Mouse (Mus musculus) heart, embryonic 16.5 days (tissue): ENCODE data around the gene Tlr12. TPM values are rescaled to one million over a fixed set of nuclear protein-coding genes. Genes with fewer than 3 reads are reported as not detected.
A peak's percentile ranks its signal among the peaks of the same experiment; 100 is the strongest.

Experiments
- ATAC-seq: fragments of 200-750 bp; cut with Nextera tagmentation; replicated peaks from 2 replicates; pipeline ENCODE4 v1.8.0; 2017; ENCODE audit warnings: moderate number of reproducible peaks; ENCODE audit not compliant: insufficient read depth, low FRiP score; ENCODE audit errors: extremely low read depth
- H3K27ac ChIP-seq: fragments of 300-500 bp; sonication (generic); 2 replicates; pipeline ENCODE4 v1.5.1; 2014; ENCODE audit warnings: mild to moderate bottlenecking, low read length, control low read depth, moderate library complexity
- H3K27me3 ChIP-seq: fragments of 300-500 bp; sonication (generic); 2 replicates; pipeline ENCODE4 v1.6.1; 2014; ENCODE audit warnings: low read length, mixed read lengths; ENCODE audit not compliant: control insufficient read depth, insufficient read depth
- H3K36me3 ChIP-seq: fragments of 300-500 bp; sonication (generic); 2 replicates; pipeline ENCODE4 v1.6.1; 2014; ENCODE audit not compliant: control insufficient read depth, insufficient read depth
- H3K4me1 ChIP-seq: fragments of 300-500 bp; sonication (generic); 2 replicates; pipeline ENCODE4 v1.6.1; 2014; ENCODE audit warnings: low read length, mixed read lengths; ENCODE audit not compliant: control insufficient read depth, insufficient read depth
- H3K4me2 ChIP-seq: fragments of 300-500 bp; sonication (generic); 2 replicates; pipeline ENCODE4 v1.6.1; 2014; ENCODE audit warnings: low read depth, mild to moderate bottlenecking, control low read depth, low read length
- H3K4me3 ChIP-seq: fragments of 300-500 bp; sonication (generic); 2 replicates; pipeline ENCODE4 v1.5.1; 2014; ENCODE audit warnings: mild to moderate bottlenecking, control low read depth, low read length
- H3K9ac ChIP-seq: fragments of 300-500 bp; sonication (generic); 2 replicates; pipeline ENCODE4 v1.6.1; 2014; ENCODE audit warnings: low read length, control low read depth
- H3K9me3 ChIP-seq: fragments of 300-500 bp; sonication (generic); replicated peaks from 2 replicates; pipeline ENCODE4 v1.6.1; 2016; ENCODE audit warnings: low read length; ENCODE audit not compliant: control insufficient read depth
- WGBS: fragments of 180-500 bp; shearing (Covaris S2); extraction: QIAGEN DNeasy Blood & Tissue Kit; methylation state at CpG from one replicate; pipeline ENCODE4 v1.1.7; 2014; 5-methylcytosine and 5-hydroxymethylcytosine counted together
- polyA plus RNA-seq: library from polyadenylated mRNA; unstranded; fragments of >200 nt; fragmentation: Nextera tagmentation; extraction: Ambion mirVana; gene quantifications from 2 replicates; pipeline ENCODE4 v1.2.1, GENCODE M21; 2015

Tlr12 gene
- polyA plus RNA-seq, 1 experiment from 2014 or later: 0.80 TPM

- Histone ChIP-seq H3K4me3 (peak overlapping the region; percentile 74; the same call in 1 of the 2 replicates), H3K27me3 (peaks cover under 1% of the 10 kb centered on the region; the same call in 1 of the 2 replicates), H3K9me3 (no peaks in the 10 kb centered on the region), H3K27ac (0 out of 2 replicates have a peak overlapping the region, but pooled peaks have one; percentile 12), H3K36me3 (no peaks in the 10 kb centered on the region), H3K4me1 (peaks cover 10% of the 10 kb centered on the region), H3K9ac (no peak overlapping the region; the same call in 1 of the 2 replicates), H3K4me2 (peak overlapping the region; percentile 81)
- 22% methylated on average over 10 of the region's 10 CpGs for WGBS
- ATAC-seq: no peak
Observed at GRCm38 (mm10) chr4:128610706-128611105, 7.7 kb downstream of the Tlr12 start.

- ATAC-seq: peak; percentile 98
- H3K4me1 ChIP-seq: peaks cover 10% of the 10 kb centered on the region
- peak within 1 kb of the TSS; percentile 74 for H3K4me3 ChIP-seq
- H3K4me2 ChIP-seq: peak within 1 kb of the TSS; percentile 81
- peak within 1 kb of the TSS; percentile 76 for H3K9ac ChIP-seq
- no peaks in the 10 kb centered on the region for H3K27me3 ChIP-seq
- H3K27ac ChIP-seq: 0 out of 2 replicates have a peak within 1 kb of the TSS, but pooled peaks have one; percentile 19
- no peaks in the 10 kb centered on the region for H3K36me3 ChIP-seq
- WGBS: under 1% methylated on average over 24 of the region's 24 CpGs
- H3K9me3 ChIP-seq: no peaks in the 10 kb centered on the region
Observed at GRCm38 (mm10) chr4:128609925-128610402, 8.5 kb downstream of the Tlr12 start, which contains the start of gene Zscan20. Gene Zscan20, minus strand, starts transcription at chr4:128610098.

DNA sequence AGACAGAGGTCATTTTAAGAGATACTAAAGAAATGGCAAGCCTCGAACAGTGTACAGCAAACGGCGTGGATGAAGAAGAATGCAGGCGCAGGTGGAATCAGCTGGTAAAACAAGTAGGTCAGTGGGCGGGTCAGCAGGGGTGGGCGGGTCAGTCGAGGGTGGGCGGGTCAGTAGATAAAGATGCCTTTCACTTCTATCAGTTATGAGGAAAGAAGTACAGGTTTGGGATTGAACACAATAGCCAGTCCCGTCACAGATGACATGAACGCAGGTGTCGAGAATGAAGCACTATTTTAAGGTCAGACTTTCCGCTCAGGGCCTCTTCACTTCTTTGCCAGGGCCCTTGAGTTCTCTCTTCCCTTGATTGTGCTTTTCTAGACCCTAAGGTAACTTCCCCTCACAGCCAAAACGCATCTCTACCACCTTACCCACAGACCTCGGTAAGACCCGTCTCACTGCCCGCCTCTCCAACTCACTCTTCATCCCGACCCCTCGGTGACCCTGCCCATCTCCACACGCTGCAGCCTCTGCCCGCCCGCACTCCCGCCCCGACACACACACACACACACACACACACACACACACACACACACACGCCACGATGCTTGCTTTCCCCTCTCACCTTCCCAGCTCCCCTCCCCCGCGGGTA is 9.0 kb downstream of the Tlr12 start:
- Histone ChIP-seq H3K4me2 (peak overlapping the region; percentile 81), H3K4me3 (peak overlapping the region; percentile 74), H3K36me3 (no peaks in the 10 kb centered on the region), H3K27me3 (no peaks in the 10 kb centered on the region), H3K9me3 (no peaks in the 10 kb centered on the region), H3K4me1 (peaks cover 10% of the 10 kb centered on the region), H3K9ac (peak overlapping the region; percentile 76), H3K27ac (0 out of 2 replicates have a peak overlapping the region, but pooled peaks have one; percentile 19)
- no peak; the same call in 1 of the 2 replicates for ATAC-seq
- 8% methylated on average over 25 of the region's 27 CpGs for WGBS

- Histone ChIP-seq H3K4me1 (peaks cover 10% of the 10 kb centered on the region), H3K9ac (no peak overlapping the region), H3K27ac (no peak overlapping the region), H3K9me3 (no peaks in the 10 kb centered on the region), H3K36me3 (peaks cover 3% of the 10 kb centered on the region; the same call in 1 of the 2 replicates), H3K4me2 (0 out of 2 replicates have a peak overlapping the region, but pooled peaks have one; percentile 1), H3K4me3 (no peak overlapping the region), H3K27me3 (no peaks in the 10 kb centered on the region)
- 73% methylated on average over 11 of the region's 11 CpGs for WGBS
- no peak for ATAC-seq
Observed at GRCm38 (mm10) chr4:128607661-128608060, 10.8 kb downstream of the Tlr12 start.

DNA sequence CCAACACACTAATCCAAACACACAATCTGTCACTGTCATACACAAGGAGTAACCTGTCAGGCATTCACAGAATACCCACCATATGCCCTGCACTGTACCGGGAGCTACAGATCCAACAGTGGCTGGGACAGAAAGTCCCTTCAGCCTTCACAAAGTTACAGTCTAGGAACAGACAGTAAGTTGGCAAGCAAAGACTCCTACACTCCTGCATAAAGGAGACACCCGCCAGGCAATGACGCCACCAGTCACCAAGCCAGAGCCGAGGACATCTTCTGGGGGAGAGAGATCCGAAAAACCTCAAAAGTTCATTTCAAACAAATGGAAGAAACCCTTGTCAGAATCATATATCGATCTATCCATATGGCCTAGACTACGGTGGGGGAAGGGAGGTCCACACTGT is 11.8 kb downstream of the Tlr12 start:
- H3K9ac ChIP-seq: no peak overlapping the region
- peaks cover 10% of the 10 kb centered on the region for H3K4me1 ChIP-seq
- no peak overlapping the region for H3K4me3 ChIP-seq
- peaks cover 5% of the 10 kb centered on the region; the same call in 1 of the 2 replicates for H3K36me3 ChIP-seq
- WGBS: 94% methylated on average over 7 of the region's 7 CpGs
- H3K27ac ChIP-seq: no peak overlapping the region
- H3K9me3 ChIP-seq: no peaks in the 10 kb centered on the region
- no peak overlapping the region for H3K4me2 ChIP-seq
- no peak for ATAC-seq
- H3K27me3 ChIP-seq: no peaks in the 10 kb centered on the region

DNA sequence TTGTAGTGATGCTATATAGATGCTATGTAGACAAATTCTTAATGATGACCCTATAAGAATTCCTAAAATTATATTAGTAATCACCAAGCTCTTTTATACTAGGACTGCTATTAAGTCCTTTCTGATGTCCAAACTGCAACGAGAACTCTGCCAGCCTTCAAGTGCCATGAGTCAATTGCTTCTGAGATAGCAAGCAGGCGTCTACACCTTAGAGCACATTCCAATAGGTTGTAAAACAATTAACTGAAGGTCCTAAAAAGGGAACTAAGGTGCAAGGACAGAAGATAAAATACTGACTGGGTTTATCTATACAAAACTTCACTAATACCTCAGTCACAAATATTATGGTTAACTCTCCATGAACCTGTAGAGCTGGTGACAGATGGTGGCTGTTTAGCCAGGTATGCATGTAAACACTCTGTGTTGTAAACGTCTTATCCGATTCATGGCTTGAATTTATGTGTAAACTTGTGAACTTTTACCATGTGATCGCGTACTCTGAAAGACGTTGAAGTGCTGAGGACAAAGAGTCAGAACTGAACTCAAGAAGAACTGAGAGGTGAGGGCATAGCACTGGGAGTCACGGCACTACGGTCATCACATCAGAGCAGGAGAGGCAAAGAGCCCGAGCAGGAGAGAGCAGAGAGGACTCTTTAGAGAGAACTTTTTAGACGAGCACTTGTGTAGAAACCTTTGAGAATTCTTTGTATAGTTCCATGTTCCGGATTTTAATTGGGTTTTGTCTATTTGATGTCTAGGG is 20.4 kb downstream of the Tlr12 start:
- H3K27me3 ChIP-seq: no peaks in the 10 kb centered on the region
- ATAC-seq: no peak
- no peaks in the 10 kb centered on the region for H3K9me3 ChIP-seq
- H3K36me3 ChIP-seq: peaks cover 2% of the 10 kb centered on the region
- no peak overlapping the region for H3K4me2 ChIP-seq
- H3K9ac ChIP-seq: no peak overlapping the region
- no peaks in the 10 kb centered on the region for H3K4me1 ChIP-seq
- H3K27ac ChIP-seq: no peak overlapping the region
- no peak overlapping the region for H3K4me3 ChIP-seq
- 66% methylated on average over 12 of the region's 12 CpGs for WGBS

DNA sequence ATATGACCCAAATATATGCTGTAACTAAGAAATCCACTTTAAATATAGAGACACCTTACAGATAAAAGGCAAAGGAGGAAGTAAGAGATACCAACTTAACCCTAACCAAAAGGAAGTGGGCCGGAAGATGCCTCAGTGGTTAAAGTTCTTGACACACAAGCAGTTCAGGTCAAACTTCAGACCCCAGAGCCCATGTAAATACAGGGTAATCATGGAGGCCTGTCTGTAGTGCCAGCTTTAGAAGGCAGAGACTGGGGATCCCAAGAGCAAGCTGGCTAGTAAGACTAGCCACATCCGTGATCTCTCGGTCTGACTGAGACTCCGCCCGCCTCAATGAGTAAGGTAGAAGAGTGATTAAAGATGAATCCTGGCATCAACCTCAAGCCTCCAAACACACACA is 24.4 kb downstream of the Tlr12 start:
- Histone ChIP-seq H3K9ac (no peak overlapping the region), H3K4me3 (no peak overlapping the region), H3K4me1 (no peaks in the 10 kb centered on the region), H3K4me2 (no peak overlapping the region), H3K36me3 (no peaks in the 10 kb centered on the region), H3K27me3 (no peaks in the 10 kb centered on the region), H3K9me3 (no peaks in the 10 kb centered on the region), H3K27ac (no peak overlapping the region)
- ATAC-seq: no peak
- 90% methylated on average over 5 of the region's 5 CpGs for WGBS

- peaks cover 6% of the 10 kb centered on the region for H3K36me3 ChIP-seq
- WGBS: 92% methylated on average over 4 of the region's 4 CpGs
Observed at GRCm38 (mm10) chr4:128593286-128593685, 25.1 kb downstream of the Tlr12 start.

GRCm38 (mm10) chr4:128579182-128579581 is 39.2 kb downstream of the Tlr12 start:
- no peaks in the 10 kb centered on the region for H3K4me1 ChIP-seq
- H3K9ac ChIP-seq: no peak overlapping the region
- H3K27ac ChIP-seq: no peak overlapping the region
- ATAC-seq: no peak
- WGBS: 58% methylated on average over 4 of the region's 4 CpGs
- peaks cover 36% of the 10 kb centered on the region for H3K36me3 ChIP-seq
- H3K4me3 ChIP-seq: no peak overlapping the region
- H3K27me3 ChIP-seq: no peaks in the 10 kb centered on the region
- H3K9me3 ChIP-seq: peaks cover 43% of the 10 kb centered on the region
- no peak overlapping the region for H3K4me2 ChIP-seq

More at GRCm38 (mm10) chr4:128593286-128593685, 25.1 kb downstream of the Tlr12 start:
- Histone ChIP-seq H3K9ac (no peak overlapping the region), H3K4me2 (no peak overlapping the region), H3K27me3 (no peaks in the 10 kb centered on the region), H3K4me3 (no peak overlapping the region), H3K27ac (no peak overlapping the region), H3K9me3 (no peaks in the 10 kb centered on the region), H3K4me1 (no peaks in the 10 kb centered on the region)
- no peak for ATAC-seq
